Mouse (Mus musculus): ENCODE results near the gene Opcml. TPM values are rescaled to one million over a fixed set of nuclear protein-coding genes. Genes with fewer than 3 reads are reported as not detected.

Opcml gene
- polyA plus RNA-seq, 1 experiment from 2014 or later = 1.9 TPM

DNA sequence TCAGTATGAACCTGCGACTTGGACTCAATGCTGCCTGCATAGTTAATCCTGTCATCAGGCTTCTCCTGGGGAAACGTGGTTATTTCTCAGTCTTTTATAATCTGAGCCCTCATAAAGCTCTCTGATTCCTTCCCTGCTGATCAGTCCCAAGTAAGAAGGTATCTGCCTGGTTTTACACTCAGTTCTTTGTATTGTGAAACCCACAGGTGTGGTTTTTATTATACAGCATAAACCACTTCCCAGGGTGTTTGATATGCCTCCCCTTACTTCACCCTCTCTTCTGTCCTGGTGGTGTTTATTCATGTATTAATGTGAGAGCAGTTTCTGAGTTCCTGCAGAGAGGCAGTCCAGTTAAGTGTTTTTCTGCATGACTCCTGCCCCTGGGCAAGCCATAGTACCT, 496.9 kb downstream of the Opcml start:
- WGBS (ENCODE audit: insufficient replicate concordance) = 76% methylated on average over 2 of the region's 2 CpGs
- Histone ChIP-seq H3K4me3 (ENCODE audit: low read depth, low read length) (no peak overlapping the region), H3K36me3 (ENCODE audit: control insufficient read depth, insufficient read depth, low read length) (no peaks in the 10 kb centered on the region), H3K27ac (ENCODE audit: low read depth, low read length) (no peak overlapping the region), H3K9ac (ENCODE audit: low read depth, low read length) (no peak overlapping the region), H3K4me2 (no peak overlapping the region), H3K4me1 (ENCODE audit: control insufficient read depth, insufficient read depth, low read length) (no peaks in the 10 kb centered on the region; the same call in 1 of the 2 replicates), H3K27me3 (ENCODE audit: control insufficient read depth, insufficient read depth, low read length) (no peaks in the 10 kb centered on the region), H3K9me3 (replicated peaks; ENCODE audit: control insufficient read depth, low read length) (no peaks in the 10 kb centered on the region)
- ATAC-seq (replicated peaks; ENCODE audit: insufficient number of reproducible peaks, low FRiP score, low TSS enrichment) = no peak

DNA sequence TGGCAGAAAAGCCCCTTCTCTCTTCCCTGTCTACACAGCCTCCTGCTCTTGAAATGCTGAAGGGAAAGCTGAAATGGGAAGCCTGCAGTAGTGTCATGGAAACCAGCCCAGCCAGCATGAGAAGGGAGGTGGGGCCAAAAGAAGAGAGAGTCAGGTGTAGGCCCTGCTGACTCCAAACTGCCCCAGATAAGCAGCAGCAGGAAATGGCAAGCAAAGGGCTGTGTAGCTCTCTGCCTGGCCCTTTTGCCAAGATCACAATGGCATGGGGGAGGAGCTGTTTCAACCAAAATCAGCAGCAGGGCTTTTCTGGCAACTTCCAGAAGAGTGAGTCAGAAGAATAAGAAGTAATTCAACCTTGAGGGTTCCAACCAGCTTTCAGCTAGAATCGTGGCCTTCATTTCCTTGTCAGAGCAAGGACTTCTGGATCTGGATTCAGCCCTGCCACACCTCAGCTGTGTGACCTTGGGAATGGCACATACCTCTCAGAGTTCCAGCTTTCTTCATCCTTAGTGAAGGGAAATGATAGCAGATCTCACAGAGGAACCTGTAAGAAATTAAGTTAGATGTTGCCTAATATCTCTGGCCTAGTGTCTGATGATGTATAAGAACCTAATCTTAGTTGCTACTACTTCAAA, 499.2 kb downstream of the Opcml start:
- H3K9me3 ChIP-seq (replicated peaks; ENCODE audit: control insufficient read depth, low read length) = 0 out of 2 replicates have a peak, but pooled peaks cover 2% of the 10 kb centered on the region
- H3K4me3 ChIP-seq (ENCODE audit: low read depth, low read length) = no peak overlapping the region
- H3K4me2 ChIP-seq = no peak overlapping the region
- WGBS (ENCODE audit: insufficient replicate concordance) = 31% methylated on average over 1 of the region's 1 CpGs
- no peaks in the 10 kb centered on the region for H3K36me3 ChIP-seq (ENCODE audit: control insufficient read depth, insufficient read depth, low read length)
- H3K9ac ChIP-seq (ENCODE audit: low read depth, low read length) = no peak overlapping the region
- H3K4me1 ChIP-seq (ENCODE audit: control insufficient read depth, insufficient read depth, low read length) = no peaks in the 10 kb centered on the region; the same call in 1 of the 2 replicates
- no peak for ATAC-seq (replicated peaks; ENCODE audit: insufficient number of reproducible peaks, low FRiP score, low TSS enrichment)
- no peaks in the 10 kb centered on the region for H3K27me3 ChIP-seq (ENCODE audit: control insufficient read depth, insufficient read depth, low read length)
- H3K27ac ChIP-seq (ENCODE audit: low read depth, low read length) = no peak overlapping the region

DNA sequence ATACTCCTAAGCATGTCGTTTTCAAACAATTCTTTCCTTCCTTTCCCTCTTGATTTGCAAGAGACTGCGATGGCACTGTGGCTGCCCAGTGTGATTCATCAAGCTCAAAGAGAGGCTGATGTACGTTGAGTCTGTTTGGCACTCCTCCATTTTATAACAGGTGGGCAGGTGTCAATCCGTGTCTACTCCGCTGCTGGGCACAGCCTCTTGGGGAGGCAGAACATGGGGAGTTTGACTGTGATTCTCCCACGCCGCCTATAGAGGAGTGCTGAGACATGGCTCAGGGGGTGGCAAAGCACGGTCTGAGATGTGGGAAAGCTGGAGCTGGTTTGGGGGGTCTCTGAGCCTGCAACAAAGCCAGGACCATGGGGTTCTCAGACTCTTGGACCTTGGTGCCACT, 513.1 kb downstream of the Opcml start:
- H3K36me3 ChIP-seq (ENCODE audit: control insufficient read depth, insufficient read depth, low read length) = no peaks in the 10 kb centered on the region
- no peaks in the 10 kb centered on the region for H3K27me3 ChIP-seq (ENCODE audit: control insufficient read depth, insufficient read depth, low read length)
- no peak overlapping the region for H3K4me2 ChIP-seq
- H3K9me3 ChIP-seq (replicated peaks; ENCODE audit: control insufficient read depth, low read length) = no peaks in the 10 kb centered on the region
- H3K4me3 ChIP-seq (ENCODE audit: low read depth, low read length) = no peak overlapping the region
- no peaks in the 10 kb centered on the region for H3K4me1 ChIP-seq (ENCODE audit: control insufficient read depth, insufficient read depth, low read length)
- 75% methylated on average over 8 of the region's 8 CpGs for WGBS (ENCODE audit: insufficient replicate concordance)
- H3K27ac ChIP-seq (ENCODE audit: low read depth, low read length) = no peak overlapping the region
- ATAC-seq (replicated peaks; ENCODE audit: insufficient number of reproducible peaks, low FRiP score, low TSS enrichment) = no peak
- H3K9ac ChIP-seq (ENCODE audit: low read depth, low read length) = no peak overlapping the region

DNA sequence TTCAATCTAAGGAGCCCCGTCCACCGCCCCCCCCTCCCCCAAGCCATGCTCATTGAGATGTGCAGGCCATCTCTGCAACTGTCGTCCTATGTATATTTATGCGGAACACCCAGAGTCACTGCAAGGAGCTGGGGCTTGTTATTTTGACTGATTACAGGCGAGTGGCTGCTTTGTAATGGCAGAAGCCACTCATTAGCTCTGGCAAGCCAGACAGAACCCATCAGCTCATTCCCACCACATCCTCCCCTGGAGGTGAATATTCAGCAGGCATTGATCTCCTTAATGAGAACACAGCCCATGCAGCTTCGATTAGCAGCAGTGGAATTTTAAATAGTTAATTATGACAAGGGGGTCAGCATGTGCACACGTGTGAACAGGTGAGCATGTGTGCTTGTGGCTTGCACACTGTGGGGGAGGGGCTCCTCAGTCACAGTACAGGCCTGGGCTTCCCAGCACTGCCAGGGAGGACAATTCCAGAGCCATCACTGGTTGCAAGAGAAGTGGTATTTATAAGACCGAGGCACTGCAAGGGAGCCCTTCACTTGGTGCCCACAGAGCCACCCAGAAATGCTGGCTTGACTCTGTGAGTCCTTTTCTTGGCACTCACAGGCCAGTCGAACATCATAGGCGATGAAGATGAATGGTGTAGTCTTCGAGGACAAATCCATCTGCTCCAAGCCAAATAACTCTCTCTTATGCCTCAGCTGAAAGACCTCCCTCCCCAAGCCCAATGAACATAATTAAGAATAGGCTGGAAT, 516.0 kb downstream of the Opcml start:
- no peak overlapping the region for H3K27ac ChIP-seq (ENCODE audit: low read depth, low read length)
- no peak for ATAC-seq (replicated peaks; ENCODE audit: insufficient number of reproducible peaks, low FRiP score, low TSS enrichment)

DNA sequence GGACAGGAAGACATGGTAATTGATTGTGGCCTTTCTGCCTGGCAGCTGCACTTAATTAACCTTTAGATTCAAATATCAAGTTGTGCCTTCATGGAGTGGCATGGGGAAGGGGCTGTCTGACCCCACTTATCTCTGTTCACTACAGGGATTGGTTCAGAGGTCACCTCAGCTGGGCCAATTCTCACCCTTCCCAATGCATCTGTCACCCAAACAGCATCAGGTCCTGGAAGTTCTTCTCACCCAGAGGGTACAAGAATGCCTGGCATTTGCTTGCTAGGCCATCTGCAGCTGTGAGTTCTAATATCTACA, 516.5 kb downstream of the Opcml start:
- Histone ChIP-seq H3K27ac (ENCODE audit: low read depth, low read length) (no peak overlapping the region), H3K27me3 (ENCODE audit: control insufficient read depth, insufficient read depth, low read length) (no peaks in the 10 kb centered on the region), H3K36me3 (ENCODE audit: control insufficient read depth, insufficient read depth, low read length) (no peaks in the 10 kb centered on the region), H3K4me1 (ENCODE audit: control insufficient read depth, insufficient read depth, low read length) (no peaks in the 10 kb centered on the region), H3K9me3 (replicated peaks; ENCODE audit: control insufficient read depth, low read length) (no peaks in the 10 kb centered on the region), H3K4me3 (ENCODE audit: low read depth, low read length) (no peak overlapping the region), H3K4me2 (no peak overlapping the region), H3K9ac (ENCODE audit: low read depth, low read length) (no peak overlapping the region)
- ATAC-seq (replicated peaks; ENCODE audit: insufficient number of reproducible peaks, low FRiP score, low TSS enrichment) = no peak

More for the DNA sequence above, 516.0 kb downstream of the Opcml start:
- H3K4me3 ChIP-seq (ENCODE audit: low read depth, low read length) = no peak overlapping the region
- 65% methylated on average over 11 of the region's 11 CpGs for WGBS (ENCODE audit: insufficient replicate concordance)
- no peaks in the 10 kb centered on the region for H3K36me3 ChIP-seq (ENCODE audit: control insufficient read depth, insufficient read depth, low read length)
- no peak overlapping the region for H3K9ac ChIP-seq (ENCODE audit: low read depth, low read length)
- no peaks in the 10 kb centered on the region for H3K9me3 ChIP-seq (replicated peaks; ENCODE audit: control insufficient read depth, low read length)
- no peaks in the 10 kb centered on the region for H3K4me1 ChIP-seq (ENCODE audit: control insufficient read depth, insufficient read depth, low read length)
- no peaks in the 10 kb centered on the region for H3K27me3 ChIP-seq (ENCODE audit: control insufficient read depth, insufficient read depth, low read length)
- no peak overlapping the region for H3K4me2 ChIP-seq

DNA sequence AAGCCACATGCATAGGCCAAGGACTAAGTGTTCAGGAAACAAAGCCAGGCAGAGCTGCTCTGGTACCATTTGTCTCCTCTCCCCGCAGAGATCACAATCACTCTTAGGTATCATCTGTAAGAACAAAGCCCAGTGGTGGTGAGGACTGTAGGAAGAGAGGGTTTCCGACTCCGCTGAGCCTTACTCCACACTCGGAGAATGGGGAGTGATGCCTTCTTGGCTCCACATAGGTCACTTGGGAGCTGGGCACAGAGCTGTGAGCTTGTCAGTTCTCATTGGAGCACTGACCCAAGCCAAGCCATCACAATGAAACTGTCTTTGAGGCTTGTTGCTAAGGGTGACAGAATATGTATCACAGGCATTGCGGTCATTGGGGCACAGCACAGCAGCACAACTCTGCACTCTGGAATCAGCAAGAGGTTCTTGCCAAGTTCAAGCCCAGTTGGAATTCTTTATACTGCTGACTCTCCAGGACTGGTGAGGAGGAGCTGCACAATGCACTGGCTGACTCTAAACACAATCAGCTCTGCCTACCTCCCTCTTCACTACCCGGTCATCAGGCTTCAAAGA, 517.0 kb downstream of the Opcml start:
- 70% methylated on average over 6 of the region's 6 CpGs for WGBS (ENCODE audit: insufficient replicate concordance)

DNA sequence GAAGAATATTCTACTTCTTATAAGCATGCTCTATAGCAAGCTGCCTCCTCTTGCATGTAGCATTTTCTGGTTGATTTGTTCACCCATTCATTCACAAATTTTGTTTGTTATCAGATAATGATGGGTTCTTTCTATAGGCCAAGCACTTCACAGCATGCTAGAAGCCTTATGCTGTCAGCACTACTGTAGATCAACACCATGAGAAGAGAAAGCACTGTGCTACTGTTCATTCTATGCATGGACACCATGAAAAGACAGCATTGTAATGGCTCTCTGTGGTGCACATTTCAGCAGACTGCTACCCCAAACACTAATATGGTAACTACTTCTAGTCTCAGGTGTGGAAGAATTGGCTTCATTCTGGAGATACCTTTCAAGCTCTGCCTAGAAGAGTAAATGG, 527.3 kb downstream of the Opcml start:
- ATAC-seq (replicated peaks; ENCODE audit: insufficient number of reproducible peaks, low FRiP score, low TSS enrichment) = no peak
- H3K27me3 ChIP-seq (ENCODE audit: control insufficient read depth, insufficient read depth, low read length) = no peaks in the 10 kb centered on the region
- no peaks in the 10 kb centered on the region for H3K4me1 ChIP-seq (ENCODE audit: control insufficient read depth, insufficient read depth, low read length)
- H3K4me3 ChIP-seq (ENCODE audit: low read depth, low read length) = no peak overlapping the region
- no peak overlapping the region for H3K27ac ChIP-seq (ENCODE audit: low read depth, low read length)
- no peaks in the 10 kb centered on the region for H3K9me3 ChIP-seq (replicated peaks; ENCODE audit: control insufficient read depth, low read length)
- no peaks in the 10 kb centered on the region for H3K36me3 ChIP-seq (ENCODE audit: control insufficient read depth, insufficient read depth, low read length)
- H3K4me2 ChIP-seq = no peak overlapping the region
- H3K9ac ChIP-seq (ENCODE audit: low read depth, low read length) = no peak overlapping the region

More for the DNA sequence above, 517.0 kb downstream of the Opcml start:
- H3K4me1 ChIP-seq (ENCODE audit: control insufficient read depth, insufficient read depth, low read length) = no peaks in the 10 kb centered on the region
- no peaks in the 10 kb centered on the region for H3K36me3 ChIP-seq (ENCODE audit: control insufficient read depth, insufficient read depth, low read length)
- no peak overlapping the region for H3K4me3 ChIP-seq (ENCODE audit: low read depth, low read length)
- no peaks in the 10 kb centered on the region for H3K9me3 ChIP-seq (replicated peaks; ENCODE audit: control insufficient read depth, low read length)
- H3K27ac ChIP-seq (ENCODE audit: low read depth, low read length) = no peak overlapping the region
- H3K9ac ChIP-seq (ENCODE audit: low read depth, low read length) = no peak overlapping the region
- ATAC-seq (replicated peaks; ENCODE audit: insufficient number of reproducible peaks, low FRiP score, low TSS enrichment) = no peak
- no peaks in the 10 kb centered on the region for H3K27me3 ChIP-seq (ENCODE audit: control insufficient read depth, insufficient read depth, low read length)
- H3K4me2 ChIP-seq = no peak overlapping the region

DNA sequence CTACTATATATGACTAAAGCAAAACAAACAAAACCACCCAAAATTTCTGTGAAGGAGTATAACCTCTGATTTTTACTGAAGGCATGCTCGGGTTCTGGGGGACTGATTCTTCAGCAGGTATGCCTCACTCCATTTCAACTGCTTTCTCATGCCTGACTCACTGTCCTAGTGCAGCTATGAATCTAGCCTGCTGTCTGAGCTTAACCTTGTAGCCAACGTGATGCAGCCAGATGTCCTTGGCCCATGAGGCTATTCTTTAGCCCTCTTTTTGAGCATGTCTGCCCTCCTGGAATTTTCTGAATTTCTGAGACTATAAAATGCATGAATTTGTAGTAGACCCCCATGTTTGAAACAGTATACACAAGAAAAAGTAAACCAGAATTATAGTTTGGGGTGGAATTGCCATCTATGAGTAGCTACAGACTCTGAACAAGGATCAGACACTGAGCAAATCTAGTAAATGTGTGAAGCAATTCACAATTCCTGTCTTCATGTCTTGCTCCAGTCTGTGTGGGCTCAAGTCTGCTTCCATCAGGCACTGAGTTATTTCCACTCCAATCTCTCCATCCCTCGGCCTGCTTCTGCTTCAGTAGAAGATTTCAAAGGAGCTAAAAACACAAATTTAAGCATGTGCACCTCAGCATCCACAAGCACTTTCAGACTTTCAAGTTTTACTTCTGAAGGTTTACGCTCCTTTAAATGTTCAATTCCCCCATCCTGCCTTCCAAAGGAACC, 528.6 kb downstream of the Opcml start:
- ATAC-seq (replicated peaks; ENCODE audit: insufficient number of reproducible peaks, low FRiP score, low TSS enrichment) = no peak
- H3K36me3 ChIP-seq (ENCODE audit: control insufficient read depth, insufficient read depth, low read length) = no peaks in the 10 kb centered on the region
- H3K27me3 ChIP-seq (ENCODE audit: control insufficient read depth, insufficient read depth, low read length) = no peaks in the 10 kb centered on the region
- H3K27ac ChIP-seq (ENCODE audit: low read depth, low read length) = no peak overlapping the region
- H3K4me1 ChIP-seq (ENCODE audit: control insufficient read depth, insufficient read depth, low read length) = no peaks in the 10 kb centered on the region
- no peak overlapping the region for H3K4me3 ChIP-seq (ENCODE audit: low read depth, low read length)
- 61% methylated on average over 4 of the region's 4 CpGs for WGBS (ENCODE audit: insufficient replicate concordance)
- no peak overlapping the region for H3K4me2 ChIP-seq
- no peaks in the 10 kb centered on the region for H3K9me3 ChIP-seq (replicated peaks; ENCODE audit: control insufficient read depth, low read length)
- no peak overlapping the region for H3K9ac ChIP-seq (ENCODE audit: low read depth, low read length)

Data from heart, embryonic 11.5 days (tissue).